Mouse (Mus musculus): ENCODE measurements around the gene Sh2d1b1. TPM values are rescaled to one million over a fixed set of nuclear protein-coding genes. Genes with fewer than 3 reads are reported as not detected.

The Sh2d1b1 gene
- total RNA-seq, 2 experiments from 2014 or later = 5.2 to 6.5 TPM

GRCm38 (mm10) chr1:170323001-170323400 lies 45.9 kb downstream of the Sh2d1b1 start:
- no peak for ATAC-seq (replicated peaks; ENCODE audit: poor library complexity)

- ATAC-seq (replicated peaks; ENCODE audit: poor library complexity) = no peak
These were observed 47.2 kb downstream of the Sh2d1b1 start for GRCm38 (mm10) chr1:170324312-170324711.

- no peak for ATAC-seq (replicated peaks; ENCODE audit: poor library complexity)
These were observed 48.2 kb downstream of the Sh2d1b1 start for GRCm38 (mm10) chr1:170325277-170325676.

- no peak for ATAC-seq (replicated peaks; ENCODE audit: poor library complexity)
These were observed 54.8 kb downstream of the Sh2d1b1 start for GRCm38 (mm10) chr1:170331926-170332325.

GRCm38 (mm10) chr1:170332775-170333174 lies 55.7 kb downstream of the Sh2d1b1 start:
- no peak for ATAC-seq (replicated peaks; ENCODE audit: poor library complexity)

Other genes with a start within 250 kb of the Sh2d1b1 start
- not detected in 2 replicates for gene Ddr2, start 166.6 kb upstream of the Sh2d1b1 start, total RNA-seq (2015)
- not detected in 2 replicates for gene Ddr2, start 166.6 kb upstream of the Sh2d1b1 start, total RNA-seq (2017)
- gene Uap1, start 102.4 kb upstream of the Sh2d1b1 start, total RNA-seq (2015) = 89.7 and 105 TPM in 2 replicates
- 62.0 and 74.7 TPM in 2 replicates for gene Uap1, start 102.4 kb upstream of the Sh2d1b1 start, total RNA-seq (2017)
- gene Uhmk1, start 61.9 kb upstream of the Sh2d1b1 start, total RNA-seq (2015) = 41.6 and 45.7 TPM in 2 replicates
- gene Uhmk1, start 61.9 kb upstream of the Sh2d1b1 start, total RNA-seq (2017) = 40.8 and 50.4 TPM in 2 replicates
- not detected in 2 replicates for gene Sh2d1b2, start 44.6 kb upstream of the Sh2d1b1 start, total RNA-seq (2015)
- not detected in 2 replicates for gene Sh2d1b2, start 44.6 kb upstream of the Sh2d1b1 start, total RNA-seq (2017)
- 4.5 and 4.6 TPM in 2 replicates for gene Gm7694, start 29.0 kb downstream of the Sh2d1b1 start, total RNA-seq (2015)
- gene Gm7694, start 29.0 kb downstream of the Sh2d1b1 start, total RNA-seq (2017) = 1.4 and 2.2 TPM in 2 replicates
- gene Spata46, start 31.5 kb downstream of the Sh2d1b1 start, total RNA-seq (2015) = not detected in 2 replicates
- gene Spata46, start 31.5 kb downstream of the Sh2d1b1 start, total RNA-seq (2017) = not detected in 2 replicates

Data from megakaryocyte progenitor cell, adult 5-6 weeks (primary cell).